Mouse (Mus musculus): ENCODE results near the gene Stab1. TPM values are rescaled to one million over a fixed set of nuclear protein-coding genes. Genes with fewer than 3 reads are reported as not detected.

Gene Stab1
- polyA plus RNA-seq, 1 experiment from 2014 or later = 35.0 TPM

GRCm38 (mm10) chr14:31128101-31128825, 40.2 kb downstream of the Stab1 start:
- Histone ChIP-seq H3K4me3 (replicated peaks) (peak overlapping the region; percentile 83), H3K36me3 (no peaks in the 10 kb centered on the region), H3K9ac (peak overlapping the region; percentile 82), H3K9me3 (no peaks in the 10 kb centered on the region), H3K27me3 (replicated peaks) (no peaks in the 10 kb centered on the region), H3K4me1 (peaks cover 38% of the 10 kb centered on the region), H3K27ac (peak overlapping the region; percentile 90), H3K4me2 (peak overlapping the region; percentile 91)
- ATAC-seq (ENCODE audit: insufficient read depth, low FRiP score, low read depth) = no peak
- WGBS = under 1% methylated on average over 23 of the region's 23 CpGs

GRCm38 (mm10) chr14:31126826-31127225, 41.6 kb downstream of the Stab1 start:
- H3K36me3 ChIP-seq = no peaks in the 10 kb centered on the region
- no peaks in the 10 kb centered on the region for H3K27me3 ChIP-seq (replicated peaks)
- H3K4me1 ChIP-seq = peaks cover 24% of the 10 kb centered on the region
- no peaks in the 10 kb centered on the region for H3K9me3 ChIP-seq
- H3K4me2 ChIP-seq = peak overlapping the region; percentile 27; the same call in 1 of the 2 replicates
- H3K9ac ChIP-seq = no peak overlapping the region
- H3K4me3 ChIP-seq (replicated peaks) = 0 out of 2 replicates have a peak overlapping the region, but pooled peaks have one; percentile 8
- ATAC-seq (ENCODE audit: insufficient read depth, low FRiP score, low read depth) = no peak
- 86% methylated on average over 8 of the region's 8 CpGs for WGBS
- H3K27ac ChIP-seq = no peak overlapping the region

GRCm38 (mm10) chr14:31125106-31126075, 43.0 kb downstream of the Stab1 start:
- Histone ChIP-seq H3K36me3 (0 out of 2 replicates have a peak, but pooled peaks cover 3% of the 10 kb centered on the region), H3K4me2 (no peak overlapping the region), H3K9me3 (no peaks in the 10 kb centered on the region), H3K27me3 (replicated peaks) (no peaks in the 10 kb centered on the region), H3K4me3 (replicated peaks) (no peak overlapping the region), H3K27ac (0 out of 2 replicates have a peak overlapping the region, but pooled peaks have one; percentile 28), H3K4me1 (peaks cover 19% of the 10 kb centered on the region), H3K9ac (no peak overlapping the region)
- ATAC-seq (ENCODE audit: insufficient read depth, low FRiP score, low read depth) = no peak
- 56% methylated on average over 9 of the region's 9 CpGs for WGBS

- H3K27ac ChIP-seq = no peak overlapping the region
- ATAC-seq (ENCODE audit: insufficient read depth, low FRiP score, low read depth) = no peak
- peaks cover 32% of the 10 kb centered on the region for H3K36me3 ChIP-seq
- H3K4me2 ChIP-seq = no peak overlapping the region
- no peaks in the 10 kb centered on the region for H3K9me3 ChIP-seq
- H3K27me3 ChIP-seq (replicated peaks) = no peaks in the 10 kb centered on the region
- 52% methylated on average over 2 of the region's 2 CpGs for WGBS
- H3K4me3 ChIP-seq (replicated peaks) = no peak overlapping the region
- no peak overlapping the region for H3K9ac ChIP-seq
- H3K4me1 ChIP-seq = no peaks in the 10 kb centered on the region
These were observed 52.9 kb downstream of the Stab1 start for GRCm38 (mm10) chr14:31115522-31115921.

- H3K4me3 ChIP-seq (replicated peaks) = no peak overlapping the region
- no peak overlapping the region for H3K9ac ChIP-seq
- no peaks in the 10 kb centered on the region for H3K27me3 ChIP-seq (replicated peaks)
- H3K4me2 ChIP-seq = no peak overlapping the region
- H3K36me3 ChIP-seq = peaks cover 35% of the 10 kb centered on the region
- ATAC-seq (ENCODE audit: insufficient read depth, low FRiP score, low read depth) = no peak
- no peaks in the 10 kb centered on the region for H3K9me3 ChIP-seq
- WGBS = 67% methylated on average over 3 of the region's 3 CpGs
- H3K27ac ChIP-seq = no peak overlapping the region
- no peaks in the 10 kb centered on the region for H3K4me1 ChIP-seq
These were observed 54.4 kb downstream of the Stab1 start for GRCm38 (mm10) chr14:31114011-31114410.

GRCm38 (mm10) chr14:31112187-31112586, 56.3 kb downstream of the Stab1 start:
- no peaks in the 10 kb centered on the region for H3K9me3 ChIP-seq
- WGBS = 76% methylated on average over 5 of the region's 5 CpGs
- no peak overlapping the region for H3K4me3 ChIP-seq (replicated peaks)
- no peak overlapping the region for H3K9ac ChIP-seq
- no peaks in the 10 kb centered on the region for H3K4me1 ChIP-seq
- H3K36me3 ChIP-seq = peaks cover 29% of the 10 kb centered on the region
- no peak overlapping the region for H3K27ac ChIP-seq
- H3K4me2 ChIP-seq = no peak overlapping the region
- no peaks in the 10 kb centered on the region for H3K27me3 ChIP-seq (replicated peaks)
- no peak for ATAC-seq (ENCODE audit: insufficient read depth, low FRiP score, low read depth)

- no peaks in the 10 kb centered on the region for H3K4me1 ChIP-seq
- no peak overlapping the region for H3K9ac ChIP-seq
- no peak for ATAC-seq (ENCODE audit: insufficient read depth, low FRiP score, low read depth)
- H3K4me3 ChIP-seq (replicated peaks) = no peak overlapping the region
- no peak overlapping the region for H3K4me2 ChIP-seq
- WGBS = 72% methylated on average over 3 of the region's 3 CpGs
- H3K9me3 ChIP-seq = no peaks in the 10 kb centered on the region
- no peak overlapping the region for H3K27ac ChIP-seq
- no peaks in the 10 kb centered on the region for H3K27me3 ChIP-seq (replicated peaks)
- H3K36me3 ChIP-seq = peaks cover 35% of the 10 kb centered on the region
These were observed 57.8 kb downstream of the Stab1 start for GRCm38 (mm10) chr14:31110613-31111012.

GRCm38 (mm10) chr14:31105156-31105555, 63.3 kb downstream of the Stab1 start:
- H3K4me3 ChIP-seq (replicated peaks) = no peak overlapping the region
- H3K27ac ChIP-seq = no peak overlapping the region
- H3K36me3 ChIP-seq = peaks cover 26% of the 10 kb centered on the region

GRCm38 (mm10) chr14:31089918-31090317, 78.5 kb downstream of the Stab1 start:
- 71% methylated on average over 1 of the region's 1 CpGs for WGBS
- Histone ChIP-seq H3K9ac (no peak overlapping the region), H3K4me3 (replicated peaks) (no peak overlapping the region), H3K9me3 (no peaks in the 10 kb centered on the region), H3K36me3 (peaks cover 25% of the 10 kb centered on the region; the same call in 1 of the 2 replicates), H3K27ac (no peak overlapping the region), H3K4me1 (no peaks in the 10 kb centered on the region), H3K4me2 (no peak overlapping the region), H3K27me3 (replicated peaks) (no peaks in the 10 kb centered on the region)
- ATAC-seq (ENCODE audit: insufficient read depth, low FRiP score, low read depth) = no peak

More at GRCm38 (mm10) chr14:31105156-31105555, 63.3 kb downstream of the Stab1 start:
- no peaks in the 10 kb centered on the region for H3K27me3 ChIP-seq (replicated peaks)
- no peak overlapping the region for H3K9ac ChIP-seq
- no peaks in the 10 kb centered on the region for H3K4me1 ChIP-seq
- 76% methylated on average over 2 of the region's 2 CpGs for WGBS
- no peaks in the 10 kb centered on the region for H3K9me3 ChIP-seq
- no peak overlapping the region for H3K4me2 ChIP-seq
- ATAC-seq (ENCODE audit: insufficient read depth, low FRiP score, low read depth) = no peak

Other genes with a start within 250 kb of the Stab1 start
- 5.3 and 15.0 TPM in 2 replicates for gene Itih3, start 244.9 kb downstream of the Stab1 start, polyA plus RNA-seq (2015; fragmentation: Nextera tagmentation; extraction: Ambion mirVana)
- gene Itih1, start 225.4 kb downstream of the Stab1 start, polyA plus RNA-seq (2015; fragmentation: Nextera tagmentation; extraction: Ambion mirVana) = 1.2 and 2.7 TPM in 2 replicates
- 10.7 and 10.8 TPM in 2 replicates for gene Nek4, start 217.3 kb downstream of the Stab1 start, polyA plus RNA-seq (2015; fragmentation: Nextera tagmentation; extraction: Ambion mirVana)
- 54.4 and 54.8 TPM in 2 replicates for gene Glt8d1, start 167.2 kb downstream of the Stab1 start, polyA plus RNA-seq (2015; fragmentation: Nextera tagmentation; extraction: Ambion mirVana)
- 442 and 483 TPM in 2 replicates for gene Spcs1, start 167.0 kb downstream of the Stab1 start, polyA plus RNA-seq (2015; fragmentation: Nextera tagmentation; extraction: Ambion mirVana)
- gene Pbrm1, start 149.5 kb downstream of the Stab1 start, polyA plus RNA-seq (2015; fragmentation: Nextera tagmentation; extraction: Ambion mirVana) = 109 and 118 TPM in 2 replicates
- gene Gnl3, start 149.5 kb downstream of the Stab1 start, polyA plus RNA-seq (2015; fragmentation: Nextera tagmentation; extraction: Ambion mirVana) = 113 and 119 TPM in 2 replicates
- gene Smim4, start 39.7 kb downstream of the Stab1 start, polyA plus RNA-seq (2015; fragmentation: Nextera tagmentation; extraction: Ambion mirVana) = 70.9 and 77.2 TPM in 2 replicates
- gene Nt5dc2, start 37.6 kb downstream of the Stab1 start, polyA plus RNA-seq (2015; fragmentation: Nextera tagmentation; extraction: Ambion mirVana) = 367 and 372 TPM in 2 replicates
- gene Tnnc1, start 39.7 kb upstream of the Stab1 start, polyA plus RNA-seq (2015; fragmentation: Nextera tagmentation; extraction: Ambion mirVana) = 7.1 and 9.8 TPM in 2 replicates
- 319 and 363 TPM in 2 replicates for gene Nisch, start 48.3 kb upstream of the Stab1 start, polyA plus RNA-seq (2015; fragmentation: Nextera tagmentation; extraction: Ambion mirVana)
- gene Sema3g, start 49.2 kb upstream of the Stab1 start, polyA plus RNA-seq (2015; fragmentation: Nextera tagmentation; extraction: Ambion mirVana) = 0.73 and 1.0 TPM in 2 replicates
- gene Phf7, start 82.7 kb upstream of the Stab1 start, polyA plus RNA-seq (2015; fragmentation: Nextera tagmentation; extraction: Ambion mirVana) = 11.2 and 11.8 TPM in 2 replicates
- gene Bap1, start 82.8 kb upstream of the Stab1 start, polyA plus RNA-seq (2015; fragmentation: Nextera tagmentation; extraction: Ambion mirVana) = 59.7 and 67.7 TPM in 2 replicates
- gene Dnah1, start 155.3 kb upstream of the Stab1 start, polyA plus RNA-seq (2015; fragmentation: Nextera tagmentation; extraction: Ambion mirVana) = 3.5 and 4.0 TPM in 2 replicates
- gene Capn7, start 168.0 kb upstream of the Stab1 start, polyA plus RNA-seq (2015; fragmentation: Nextera tagmentation; extraction: Ambion mirVana) = 37.8 and 41.8 TPM in 2 replicates